Mouse (Mus musculus): ENCODE data around the gene Aacs.

DNA sequence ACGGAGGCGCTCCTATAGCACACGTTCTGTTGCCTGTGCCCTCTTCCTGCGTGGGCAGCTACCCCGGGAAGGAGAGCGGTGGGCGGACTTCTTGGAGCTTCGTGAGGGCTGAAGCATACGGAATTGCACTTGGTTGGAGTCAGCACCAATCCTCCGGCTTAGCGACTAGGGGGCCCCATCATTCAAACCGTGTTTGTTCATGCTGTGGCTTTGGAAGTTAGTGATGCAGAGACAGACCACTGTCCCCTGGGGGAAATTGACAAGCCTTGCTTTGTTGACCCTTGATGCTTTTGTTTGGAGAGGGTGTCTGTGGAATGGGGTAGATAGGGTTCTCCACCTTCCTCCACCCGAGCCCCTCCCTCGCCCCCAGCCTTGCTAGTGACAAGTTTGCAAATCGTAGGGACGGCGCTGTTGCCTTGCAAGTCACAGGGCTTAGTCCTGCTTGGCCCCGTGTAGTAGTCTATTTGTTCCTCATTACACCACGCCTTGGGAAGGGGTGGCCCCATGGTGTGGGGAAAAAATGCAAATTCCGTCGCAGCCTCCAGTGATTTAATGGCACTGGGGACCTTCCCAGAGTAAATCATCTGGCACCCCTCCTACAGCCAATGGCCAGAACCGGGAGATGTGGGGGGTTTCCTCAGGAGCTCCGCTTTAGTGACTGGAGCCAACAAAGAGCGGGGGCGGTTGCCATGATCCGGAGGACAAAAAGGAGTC is 59.2 kb downstream of the Aacs start:
- no peak for TF ChIP-seq CTCF (IDR thresholded peaks at IDR 0.05; ENCODE audit: control insufficient read depth, insufficient read depth, insufficient read length)
- TF ChIP-seq USF1 (IDR thresholded peaks at IDR 0.05; ENCODE audit: low read depth) = no peak
- TF ChIP-seq MYOG (IDR thresholded peaks at IDR 0.05; ENCODE audit: control insufficient read depth, extremely low read depth, insufficient read length) = no peak
- no peak for TF ChIP-seq MAX (IDR thresholded peaks at IDR 0.05)
- no peak for TF ChIP-seq MYOD1 (IDR thresholded peaks at IDR 0.05; ENCODE audit: control insufficient read depth, insufficient read length, low read depth)
- TF ChIP-seq FOSL1 (IDR thresholded peaks at IDR 0.05; ENCODE audit: insufficient read depth, low read length, poor library complexity, severe bottlenecking) = no peak
